In genomic region chr4:97193176-97193575, GRCm38 (mm10) we compare ENCODE assay signal across 13 mouse cellular contexts. TPM values are rescaled to one million over a fixed set of nuclear protein-coding genes. Genes with fewer than 3 reads are reported as not detected.
DNase-seq lines count a peak whose midpoint lies in the region; ATAC-seq lines count a peak whose summit lies in the region.
"Had no signal": no experiment of that assay in that cellular context is flagged by ENCODE, and none has a peak within 500 bp of the region (broad histone marks: within the 10 kb centered on the region; RNA-seq: fewer than 3 reads in every experiment).

No protein-coding gene starts in this region.

- no peak overlapping the region for H3K27ac ChIP-seq in neural tube, embryonic 11.5 days (ENCODE audit: low read depth, low read length)
- H3K27ac ChIP-seq: limb, embryonic 13.5 days had no signal

- H3K36me3 ChIP-seq in neural tube, embryonic 11.5 days (ENCODE audit: control insufficient read depth, insufficient read depth, low read length), result no peaks in the 10 kb centered on the region
- H3K36me3 ChIP-seq: limb, embryonic 13.5 days had no signal

- H3K27me3 ChIP-seq in neural tube, embryonic 11.5 days (ENCODE audit: control insufficient read depth, insufficient read depth, low read length), result no peaks in the 10 kb centered on the region
- H3K27me3 ChIP-seq: limb, embryonic 13.5 days had no signal

- no peaks in the 10 kb centered on the region for H3K4me1 ChIP-seq in neural tube, embryonic 11.5 days (ENCODE audit: control insufficient read depth, insufficient read depth, low read length)
- H3K4me1 ChIP-seq: limb, embryonic 13.5 days had no signal

- no peaks in the 10 kb centered on the region for H3K9me3 ChIP-seq in neural tube, embryonic 11.5 days (ENCODE audit: control insufficient read depth, low read length)
- H3K9me3 ChIP-seq: limb, embryonic 13.5 days had no signal

- DNase-seq in adrenal gland, adult 2 months, result peak; percentile 13
- no peak for DNase-seq in adrenal gland, postnatal 4 days (ENCODE audit: low spot score in 2 of 2)
- DNase-seq in neural tube, embryonic 11.5 days (ENCODE audit: low spot score), result peak; percentile 29
- DNase-seq in neural tube, embryonic 10.5 days (ENCODE audit: extremely low spot score, low spot score), result no peak
- DNase-seq in layer of hippocampus, adult 9-10 months (ENCODE audit: low spot score), result peak; percentile 6
- peak; percentile 0 for DNase-seq in ovary, postnatal 14 days (ENCODE audit: low spot score)
- DNase-seq in MN1 (ENCODE audit: low spot score), result no peak
- DNase-seq: cerebellum, postnatal 36 days; thymus, postnatal 25 days had no signal

- peak; percentile 56 for ATAC-seq in neural tube, embryonic 11.5 days (ENCODE audit: insufficient read depth, low FRiP score, low TSS enrichment)
- no peak for ATAC-seq in activated CD4-positive, CD25-positive, alpha-beta regulatory T cell, adult 4 months

- H3K4me2 ChIP-seq in neural tube, embryonic 11.5 days (ENCODE audit: low read depth), result no peak overlapping the region
- H3K4me2 ChIP-seq: limb, embryonic 13.5 days had no signal

- no peak overlapping the region for H3K9ac ChIP-seq in neural tube, embryonic 11.5 days (ENCODE audit: low read length)
- H3K9ac ChIP-seq: limb, embryonic 13.5 days had no signal

- 26% methylated on average over 4 of the region's 4 CpGs for WGBS in neural tube, embryonic 11.5 days

- H3K4me3 ChIP-seq in neural tube, embryonic 11.5 days (ENCODE audit: low read depth, low read length), result no peak overlapping the region
- H3K4me3 ChIP-seq: limb, embryonic 13.5 days had no signal

RNA-seq across cellular contexts. Expression of gene Gm10192, which starts 10.2 kb away (rescaled TPM):
- total RNA-seq in adrenal gland, adult 2 months (2021), result not detected
- polyA plus RNA-seq in adrenal gland, adult 2 months (2012; rRNA removed), result not detected in 2 replicates
- not detected for total RNA-seq in adrenal gland, postnatal 4 days (2021)
- polyA plus RNA-seq in neural tube, embryonic 11.5 days (2014; fragmentation: Nextera tagmentation; extraction: Ambion mirVana), result not detected in 2 replicates
- polyA plus RNA-seq in activated CD4-positive, CD25-positive, alpha-beta regulatory T cell, adult 4 months (2017; shearing (Covaris generic)), result not detected
- polyA plus RNA-seq: heart, embryonic 14.5 days; limb, embryonic 13.5 days; neural tube, embryonic 14.5 days had no signal

Comparison
In these comparisons a context has a peak if more than half of its experiments do, and no peak if none do; other contexts are left out.
1. DNase-seq: peak in adrenal gland, adult 2 months (single experiment), neural tube, embryonic 11.5 days (single experiment), layer of hippocampus, adult 9-10 months (single experiment) and ovary, postnatal 14 days (single experiment); none in adrenal gland, postnatal 4 days (0 of 2), neural tube, embryonic 10.5 days (single experiment) and MN1 (single experiment).